Mouse (Mus musculus) ovary, postnatal 10 days (tissue): ENCODE data around the gene Bahcc1.

ENCODE experiments used
- DNase-seq: peaks from one replicate; pipeline ENCODE4 v3.0.0; 2022; ENCODE audit warnings: low spot score

The Bahcc1 gene

DNA sequence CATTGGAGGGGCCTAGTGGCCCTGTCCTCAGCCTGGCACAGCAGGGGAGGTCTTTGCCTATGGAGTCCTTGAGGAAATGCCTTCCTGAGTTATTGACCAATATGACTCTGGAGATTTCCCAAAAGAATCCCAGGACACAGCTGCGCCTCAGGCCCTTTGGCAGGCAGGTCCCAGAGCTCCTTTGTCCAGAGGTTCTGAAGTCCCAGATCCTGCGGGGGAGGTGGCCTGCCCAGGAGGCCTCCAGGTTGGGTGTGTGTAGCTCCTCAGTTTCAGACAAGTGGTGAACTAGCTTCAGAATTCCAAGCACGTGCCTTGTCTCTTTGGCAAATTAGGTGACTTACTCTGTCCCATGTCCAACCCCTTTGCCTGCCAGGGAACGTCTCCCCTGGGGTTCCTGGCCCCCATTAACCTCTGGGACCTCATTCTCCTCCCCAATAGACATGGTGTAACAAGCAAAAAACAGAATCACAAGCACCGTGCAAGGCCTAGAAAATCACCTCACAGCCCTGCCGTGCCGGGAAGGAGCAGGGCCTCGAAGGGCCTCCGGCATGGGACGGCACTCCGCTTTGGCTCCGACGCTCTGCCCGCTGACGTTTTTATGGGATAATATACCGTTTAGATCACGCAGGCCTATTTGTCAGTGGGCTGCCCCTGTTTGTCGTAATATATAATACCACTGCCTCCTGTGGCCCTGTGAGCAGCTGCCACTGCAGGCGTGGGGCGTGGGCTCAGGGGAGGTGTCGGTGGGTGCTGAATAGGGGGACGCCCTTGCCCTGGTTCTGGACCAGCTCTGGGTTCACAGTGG, 10.2 kb downstream of the Bahcc1 start:
- DNase-seq = no peak

DNA sequence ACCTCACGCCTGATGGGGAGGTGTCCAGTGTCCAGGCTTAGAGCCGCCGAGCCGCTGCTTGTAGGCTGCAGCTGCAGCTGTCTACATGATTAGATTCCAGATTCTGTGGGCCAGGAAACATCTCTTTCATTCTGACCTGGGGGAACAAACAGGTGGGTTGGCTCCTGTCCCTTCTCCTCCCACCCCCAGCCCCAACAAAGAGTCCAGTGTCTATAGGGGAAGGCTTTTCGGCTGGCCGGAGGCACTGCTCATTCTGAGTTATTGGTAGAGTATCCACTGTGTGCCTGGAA, 10.7 kb downstream of the Bahcc1 start:
- DNase-seq = no peak

DNA sequence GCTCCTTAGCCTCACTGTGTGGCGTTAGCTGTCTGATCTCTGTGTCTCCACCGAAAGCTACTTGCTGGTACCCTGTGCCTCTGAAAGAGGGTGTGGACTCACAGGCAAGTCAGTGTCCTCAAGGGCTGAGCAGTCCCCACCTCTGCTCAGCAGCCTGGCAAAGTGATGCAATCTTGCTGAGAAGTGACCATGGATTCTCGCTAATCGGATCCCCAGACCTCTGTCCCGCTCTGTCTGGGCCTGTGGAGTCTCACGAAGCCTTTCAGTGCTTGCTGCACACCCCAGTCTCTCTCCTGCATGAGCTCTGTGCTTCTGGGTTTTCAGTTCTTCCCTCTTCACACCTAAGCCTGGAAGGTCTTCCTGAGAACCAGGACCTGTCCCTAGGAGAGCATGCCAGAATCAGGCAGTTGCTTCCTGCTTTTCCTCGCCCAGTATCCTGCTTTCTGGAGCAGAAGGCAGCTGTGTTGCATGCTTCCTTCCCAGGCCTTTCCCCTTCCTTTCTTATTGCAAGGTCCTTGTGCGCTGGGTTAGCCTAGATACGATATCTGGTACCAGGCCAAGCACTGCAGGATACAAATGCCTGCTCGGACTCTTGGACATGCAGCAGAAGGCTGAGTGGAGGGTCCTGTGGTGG, 15.5 kb downstream of the Bahcc1 start:
- no peak for DNase-seq

DNA sequence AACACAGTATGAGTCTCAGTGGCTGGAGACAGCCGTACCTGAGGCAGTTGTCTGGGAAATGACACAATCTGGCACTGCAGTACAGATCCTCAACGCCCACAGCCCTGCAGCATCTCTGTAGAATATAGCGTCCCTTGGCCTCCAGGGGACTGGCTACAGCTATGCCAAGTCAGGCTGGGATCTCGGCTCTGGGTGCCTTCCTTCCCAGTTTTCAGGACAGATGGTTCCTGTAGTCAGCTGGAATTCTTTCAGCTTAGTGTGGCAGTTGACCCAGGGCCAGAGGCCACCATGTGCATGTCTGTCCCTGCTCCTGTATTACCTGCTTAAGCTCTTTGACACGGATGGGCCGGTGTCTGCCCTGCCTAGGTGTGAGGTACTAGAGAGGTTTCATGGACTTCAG, 16.2 kb downstream of the Bahcc1 start:
- no peak for DNase-seq

DNA sequence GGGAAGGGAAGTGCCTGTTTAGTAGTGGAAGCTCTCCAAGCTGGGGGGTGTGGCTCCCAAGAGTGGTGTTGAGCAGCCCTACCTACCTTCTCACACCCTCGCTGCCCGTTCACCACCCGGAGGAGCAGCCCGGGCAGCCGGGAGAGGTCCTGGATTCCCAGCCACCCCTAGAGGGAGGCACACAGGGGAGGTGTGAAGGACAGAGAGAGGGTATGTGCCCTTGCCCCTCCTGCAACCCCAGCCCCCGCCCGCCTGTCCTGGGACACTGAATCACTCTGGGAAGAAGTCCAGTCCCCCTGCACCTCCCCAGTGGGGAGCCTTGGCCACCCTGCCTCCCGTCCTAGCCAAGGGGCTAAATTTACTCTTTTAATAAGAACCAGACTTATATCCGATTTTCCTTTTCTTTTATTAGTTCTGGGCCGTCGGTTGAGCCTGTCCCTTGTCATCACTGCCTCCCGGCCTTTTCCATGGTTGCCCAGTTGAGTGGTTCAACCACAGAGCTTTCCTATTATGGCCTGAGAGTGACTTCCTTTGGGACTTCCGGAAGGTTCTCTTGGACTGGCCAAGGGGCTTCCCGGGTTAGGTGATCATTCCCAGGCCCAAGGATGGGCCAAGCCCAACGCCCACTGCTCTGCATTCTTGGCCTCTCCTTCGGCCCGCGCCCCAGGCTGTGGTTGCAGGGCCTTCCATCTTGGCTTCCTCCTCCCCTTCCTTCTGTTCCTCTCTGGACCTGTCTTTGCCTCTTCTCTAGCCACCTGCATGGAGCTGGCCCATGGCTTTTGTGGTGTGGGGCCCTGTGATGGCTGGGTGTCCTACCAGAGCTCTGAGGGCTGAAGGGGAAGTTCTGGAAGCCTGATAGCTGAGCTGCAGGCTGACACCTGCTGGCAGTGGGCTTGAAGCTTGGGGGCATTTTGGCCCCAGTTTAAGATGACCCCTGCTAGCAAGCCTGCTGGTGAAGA, 18.5 kb downstream of the Bahcc1 start:
- no peak for DNase-seq

DNA sequence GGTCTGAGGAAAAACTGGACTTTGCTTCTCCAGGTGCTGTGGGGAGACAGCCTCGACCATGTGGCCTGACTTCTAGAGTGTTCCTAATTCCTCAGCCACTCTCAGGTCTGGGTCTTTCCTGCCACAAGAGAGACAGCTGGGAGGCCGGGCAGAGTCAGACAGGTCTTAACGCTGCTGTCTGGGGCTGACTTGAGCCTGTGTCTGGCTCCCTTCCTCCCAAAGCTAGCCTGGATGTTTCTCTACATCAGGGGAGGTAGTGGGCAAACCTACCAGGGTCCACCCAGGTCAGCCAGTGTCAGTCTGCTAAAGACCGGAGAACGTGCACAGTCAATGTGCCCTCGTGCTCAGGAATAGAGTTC, 19.2 kb downstream of the Bahcc1 start:
- DNase-seq = no peak

DNA sequence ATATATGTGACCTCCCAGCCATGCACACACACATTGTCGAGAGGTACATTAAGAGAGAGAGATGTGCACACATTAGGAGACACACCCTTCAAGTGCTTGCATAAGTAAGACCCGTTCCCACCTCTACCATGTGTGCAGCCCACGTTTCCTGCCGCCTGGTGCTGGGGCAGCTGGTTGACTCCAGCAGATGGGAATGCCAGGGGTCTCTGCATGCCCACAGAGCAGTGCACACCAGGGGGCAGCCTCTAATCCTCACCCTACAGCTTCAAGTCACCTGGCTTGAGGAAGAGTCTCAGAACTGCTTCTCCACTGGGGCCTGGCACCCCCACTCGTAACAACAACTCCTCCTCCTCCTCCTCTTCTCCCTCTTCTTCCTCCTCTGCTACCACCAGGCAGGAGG, 19.7 kb downstream of the Bahcc1 start:
- DNase-seq = no peak

DNA sequence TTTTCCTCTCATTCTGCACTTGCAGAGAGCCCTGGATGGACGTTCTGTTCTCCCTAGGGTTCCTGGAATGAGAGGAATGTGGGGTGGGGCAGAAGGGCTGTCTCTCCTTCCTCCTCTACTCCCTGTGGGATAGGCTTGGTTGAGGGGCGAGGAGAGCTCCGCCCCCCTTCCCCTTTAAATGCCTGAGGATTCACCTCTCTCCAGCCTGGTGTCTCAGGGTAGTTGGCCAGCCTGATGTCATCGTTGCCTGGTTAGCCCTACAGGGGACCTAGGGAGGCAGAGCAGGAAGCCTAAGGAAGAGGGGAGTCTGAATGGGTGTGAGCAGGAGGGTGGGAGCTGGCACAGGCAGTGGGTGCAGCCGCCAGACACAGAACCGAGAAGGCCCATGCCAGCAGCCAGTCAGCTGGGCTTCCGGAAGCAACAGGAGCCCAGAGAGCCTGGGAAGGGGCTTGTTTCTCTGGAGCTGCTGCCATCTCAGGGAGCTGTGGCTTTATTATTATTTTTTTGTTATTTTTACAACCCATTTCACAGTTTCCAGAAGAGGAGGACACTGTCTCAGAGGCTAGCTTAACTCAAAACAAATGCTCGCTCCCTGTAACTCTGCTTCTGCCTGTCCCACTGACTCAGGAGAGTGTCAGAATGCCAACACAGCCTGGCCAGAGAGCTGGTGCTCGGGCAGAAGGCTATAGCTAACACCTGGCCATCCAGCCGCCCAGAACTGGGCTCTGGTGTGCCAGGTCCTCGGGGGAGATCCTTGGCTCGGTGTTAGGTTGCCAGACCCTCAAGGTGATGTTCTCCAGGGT, 20.3 kb downstream of the Bahcc1 start:
- DNase-seq = no peak

DNA sequence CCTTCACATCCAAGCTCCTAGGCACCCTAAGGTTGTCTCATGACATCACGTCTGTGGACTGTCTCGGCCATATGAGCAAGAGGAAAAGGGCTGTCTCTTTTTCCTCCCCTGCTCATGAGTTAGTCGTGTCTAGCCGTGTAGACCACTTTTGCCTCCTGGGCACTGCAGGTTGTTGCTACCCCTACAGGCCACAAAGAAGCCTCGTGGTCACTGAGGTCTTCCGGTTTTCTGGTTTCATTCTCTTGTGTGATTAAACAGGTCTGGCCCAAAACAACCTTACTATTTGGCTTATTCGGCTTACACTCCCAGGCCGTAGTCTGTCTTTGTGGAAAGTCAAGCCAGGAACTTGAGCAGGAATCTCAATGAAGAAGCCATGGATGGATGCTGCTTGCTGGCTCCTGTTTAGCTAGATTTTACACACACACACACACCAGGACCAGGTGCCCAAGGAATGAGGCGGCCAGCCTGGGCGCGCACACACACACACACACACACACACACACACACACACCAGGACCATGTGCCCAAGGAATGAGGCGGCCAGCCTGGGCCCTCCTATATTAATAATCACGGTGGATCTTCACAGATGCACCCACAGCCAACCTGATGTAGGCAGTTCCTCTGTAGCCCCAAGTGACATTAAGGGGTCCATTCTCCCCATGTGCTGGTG, 21.0 kb downstream of the Bahcc1 start:
- DNase-seq = no peak

DNA sequence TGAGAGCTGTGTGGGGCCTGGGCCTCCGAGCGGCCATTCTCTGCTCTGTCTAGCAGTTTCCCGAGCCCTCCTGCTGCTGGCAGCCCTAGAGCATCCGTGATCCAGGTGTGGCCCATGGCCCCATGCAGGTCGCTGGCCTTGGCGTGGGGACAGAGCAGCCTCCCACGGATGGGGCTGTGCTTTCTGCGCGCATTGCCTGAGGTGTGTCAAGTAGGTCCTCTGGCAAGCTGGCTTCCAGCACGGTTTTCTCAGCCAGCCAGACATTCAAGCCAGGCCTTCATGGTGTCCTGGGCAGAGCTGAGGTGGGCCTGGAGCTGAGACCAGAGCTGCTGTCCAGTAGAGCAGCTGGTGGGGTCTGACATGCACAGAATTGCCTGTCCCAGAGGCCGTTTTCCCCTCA, 21.7 kb downstream of the Bahcc1 start:
- DNase-seq = no peak

DNA sequence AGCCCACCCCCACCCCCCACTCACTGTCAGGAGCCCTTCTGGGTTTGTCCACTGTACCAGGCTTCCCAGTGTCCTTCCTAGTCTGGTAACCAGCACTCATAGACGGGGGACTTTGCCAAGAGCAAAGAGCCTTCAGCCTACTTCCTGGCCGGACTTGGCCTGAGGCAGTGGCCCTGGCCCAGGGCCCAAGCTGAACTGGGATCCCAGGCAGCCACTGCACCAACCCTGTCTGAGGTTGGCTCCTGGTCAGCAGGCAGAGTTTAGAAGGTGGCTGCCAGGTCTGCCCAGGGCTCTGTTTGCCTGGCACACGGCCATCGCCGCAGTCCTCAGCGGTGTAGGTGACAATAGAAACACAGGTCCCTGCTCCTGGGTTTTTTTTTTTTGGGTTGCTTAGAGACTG, 22.3 kb downstream of the Bahcc1 start:
- DNase-seq = no peak

DNA sequence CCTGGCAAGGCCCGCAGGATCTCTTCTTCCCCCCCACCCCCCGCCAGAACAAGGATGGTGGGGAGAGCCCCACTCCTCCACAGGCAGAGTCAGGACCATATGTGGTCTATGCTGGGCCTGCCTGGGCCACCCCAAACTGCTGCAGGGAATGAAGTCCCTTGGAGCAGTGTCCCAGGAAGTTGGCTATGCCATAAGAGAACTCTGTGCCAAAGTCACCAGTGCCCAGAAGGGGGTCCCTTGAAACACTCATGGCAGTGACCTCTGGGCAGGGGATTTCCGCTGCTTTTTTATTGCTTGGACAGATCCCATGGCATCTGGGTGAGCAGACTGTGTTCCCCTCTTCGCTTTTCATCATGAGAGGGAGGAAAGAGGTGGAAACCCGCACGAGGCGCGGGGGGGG, 22.8 kb downstream of the Bahcc1 start:
- no peak for DNase-seq

DNA sequence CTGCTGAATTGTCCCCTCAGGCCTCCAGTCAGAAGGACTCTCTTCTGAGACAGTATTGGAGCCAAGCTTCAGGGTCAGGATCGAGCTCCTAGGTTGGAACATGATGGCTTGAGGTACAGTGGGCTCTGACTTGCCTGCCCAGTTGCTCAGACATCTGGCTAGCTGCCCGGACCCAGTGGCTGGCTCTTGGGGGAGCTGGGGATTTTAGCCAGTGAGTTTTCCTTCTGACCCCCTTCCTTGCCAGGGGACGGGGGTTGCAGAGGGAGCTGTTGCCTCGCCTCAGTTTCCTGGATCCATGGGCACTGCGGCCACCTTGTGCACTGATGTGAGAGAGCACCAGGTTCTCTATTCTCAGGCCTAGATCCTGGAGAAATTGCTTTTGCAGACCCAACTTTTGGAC, 23.4 kb downstream of the Bahcc1 start:
- no peak for DNase-seq

DNA sequence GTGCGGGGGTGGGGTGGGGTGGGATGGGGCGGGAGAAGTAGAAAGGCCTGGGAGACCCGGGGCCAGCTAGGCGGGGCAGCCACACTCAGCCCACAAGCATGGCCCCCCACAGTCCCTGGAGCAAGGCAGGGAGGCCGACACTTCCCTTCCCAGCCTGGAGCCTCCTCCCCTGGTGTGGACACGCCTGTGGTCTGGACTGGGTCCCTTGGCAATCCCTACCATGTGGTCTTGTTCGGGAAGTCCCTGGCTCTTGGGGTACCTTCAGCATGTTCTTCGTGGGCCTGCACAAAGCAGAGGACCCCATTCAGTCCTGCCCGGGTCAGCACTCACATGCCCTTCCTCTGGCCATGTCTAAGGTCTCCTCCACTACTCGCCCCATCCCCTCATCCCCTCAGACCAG, 23.8 kb downstream of the Bahcc1 start:
- DNase-seq = no peak

DNA sequence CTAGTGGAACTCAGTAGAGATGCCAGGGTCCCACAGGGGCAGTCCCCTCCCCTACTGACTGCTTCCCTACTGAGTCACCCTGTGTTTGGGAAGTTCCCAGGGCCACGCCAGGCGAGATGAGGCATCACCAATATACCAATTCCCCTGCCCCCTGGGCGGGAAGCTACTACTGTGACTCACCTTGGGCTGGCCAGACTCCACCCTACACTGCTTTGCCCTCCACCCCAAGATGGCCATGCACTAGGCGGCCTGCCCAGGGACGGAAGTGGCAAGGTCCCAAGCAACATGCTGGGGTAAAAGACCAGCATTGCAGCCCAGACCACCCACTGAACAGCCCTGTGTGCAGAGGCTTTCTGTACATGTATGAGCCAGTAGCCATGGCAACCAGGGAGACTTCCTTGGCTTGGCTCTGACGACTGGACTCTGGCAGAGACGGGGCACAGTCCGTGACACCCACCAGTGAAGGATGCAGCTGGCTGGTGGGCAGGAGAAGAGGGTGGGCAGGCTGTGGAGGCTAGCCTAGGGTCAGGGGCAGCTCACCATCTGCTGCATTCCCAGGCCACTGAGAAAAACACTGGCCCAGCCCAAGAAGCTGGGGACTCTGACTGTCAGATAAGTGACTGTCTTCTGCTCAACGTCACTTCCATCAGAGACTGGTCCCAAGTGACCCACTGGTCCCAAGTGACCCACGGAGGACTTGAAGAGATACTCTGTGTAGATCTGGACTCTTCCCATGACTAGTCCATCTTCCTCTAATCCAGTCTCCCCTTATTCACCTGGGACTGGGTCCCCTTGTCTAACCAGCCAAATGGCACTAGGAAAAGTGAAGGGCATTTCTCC, 24.5 kb downstream of the Bahcc1 start:
- no peak for DNase-seq

DNA sequence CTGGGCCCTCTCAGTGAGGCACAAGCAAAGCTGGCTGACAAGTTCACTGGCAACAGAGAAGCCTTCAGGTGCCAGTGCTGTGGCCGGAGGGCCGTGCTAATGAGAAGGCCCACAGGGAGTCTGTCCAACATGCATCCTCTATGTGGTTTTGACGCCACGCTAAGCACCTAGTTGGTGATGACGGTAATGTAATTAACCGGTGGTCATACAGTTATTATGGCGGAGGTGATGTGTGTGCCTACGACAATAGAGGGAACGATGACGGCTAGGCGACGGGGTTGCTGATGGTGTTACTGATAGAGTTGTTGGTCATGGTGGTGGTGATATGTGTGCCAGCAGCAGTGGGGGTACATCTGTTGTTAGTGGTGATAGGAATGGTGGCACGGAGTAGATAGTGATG, 25.2 kb downstream of the Bahcc1 start:
- no peak for DNase-seq

DNA sequence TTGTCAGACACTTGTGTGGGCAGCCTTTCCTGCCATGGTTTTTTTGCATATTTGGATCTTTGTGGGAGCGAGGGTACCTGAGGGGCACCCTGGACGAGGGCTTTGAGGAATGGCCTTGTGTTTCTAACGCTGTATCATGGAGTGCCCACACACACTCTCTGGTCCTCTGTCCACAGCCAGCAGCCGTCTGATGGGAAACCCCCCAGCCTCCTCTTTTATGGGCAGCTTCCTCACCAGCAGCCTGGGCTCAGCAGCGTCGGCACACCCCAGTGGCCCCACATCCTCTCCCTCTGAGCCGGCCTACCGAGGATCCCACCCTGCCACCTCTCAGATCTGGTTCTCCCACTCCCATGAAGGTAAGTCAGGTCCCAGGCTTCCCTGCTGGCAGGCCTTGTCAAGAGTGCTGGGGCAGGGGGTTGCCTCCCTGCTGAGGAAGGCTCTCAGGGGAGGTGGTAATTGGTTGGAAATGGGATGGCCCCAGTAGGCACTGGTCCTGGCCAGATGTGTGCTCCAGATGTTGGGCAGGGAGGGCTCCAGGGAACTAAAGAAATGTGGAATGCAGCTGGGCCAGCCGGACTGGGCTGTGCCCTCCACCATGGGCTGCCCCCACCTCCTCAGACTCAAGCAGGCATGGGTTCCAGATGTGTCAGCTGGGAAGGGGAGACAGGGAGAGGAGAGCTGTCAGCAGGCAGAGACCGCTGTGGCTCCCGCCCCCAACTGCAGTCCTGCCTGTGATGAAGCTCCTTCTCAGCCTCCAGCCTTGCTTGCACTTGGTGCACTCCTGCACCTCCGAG, 26.3 kb downstream of the Bahcc1 start:
- no peak for DNase-seq

DNA sequence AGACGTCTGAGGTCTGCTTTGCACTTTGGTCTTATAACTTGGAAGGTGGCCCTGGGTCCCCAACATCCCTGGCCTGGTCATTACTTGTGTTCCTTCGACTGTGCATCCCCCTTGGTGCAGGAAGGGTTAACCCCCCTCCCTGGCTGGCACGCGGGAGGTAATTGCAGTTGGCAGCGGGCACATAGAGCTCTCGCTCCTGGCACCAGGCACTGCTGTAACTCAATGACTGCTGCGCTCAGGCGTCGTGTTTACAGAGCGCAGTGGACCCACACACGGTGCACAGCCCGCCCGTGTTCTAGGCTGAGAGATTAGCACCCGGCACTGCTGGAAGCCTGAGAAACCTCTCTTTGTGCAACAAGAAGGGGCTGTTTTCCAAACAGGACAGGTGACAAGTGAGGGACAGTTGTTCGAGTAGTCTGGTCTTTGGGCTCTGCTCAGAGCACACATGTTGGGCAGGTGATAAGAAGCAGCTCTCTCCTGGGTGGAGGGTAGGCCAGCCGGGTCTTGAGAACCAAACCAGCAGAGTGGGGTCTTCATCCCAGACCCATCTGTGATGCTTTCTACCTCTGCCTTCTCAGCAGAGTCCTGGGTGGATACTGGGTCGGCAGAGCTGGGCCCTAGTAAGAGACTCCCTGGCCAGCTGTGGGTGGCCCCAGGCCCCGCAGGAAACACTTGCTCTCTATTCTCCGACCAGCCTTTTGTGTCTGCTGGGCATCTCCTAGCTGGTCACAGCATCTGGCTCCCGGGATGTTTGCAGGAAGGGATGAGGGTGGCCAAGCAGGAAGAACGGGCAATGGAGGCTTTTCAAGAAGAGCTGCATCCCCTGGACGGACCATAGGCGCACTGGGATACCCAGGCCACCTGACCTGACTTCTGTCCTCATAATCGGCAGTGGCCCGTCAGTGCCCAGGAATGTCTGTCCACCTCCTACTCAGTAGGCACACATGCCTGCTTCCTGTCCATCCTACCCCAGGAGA, 27.3 kb downstream of the Bahcc1 start:
- DNase-seq = no peak

DNA sequence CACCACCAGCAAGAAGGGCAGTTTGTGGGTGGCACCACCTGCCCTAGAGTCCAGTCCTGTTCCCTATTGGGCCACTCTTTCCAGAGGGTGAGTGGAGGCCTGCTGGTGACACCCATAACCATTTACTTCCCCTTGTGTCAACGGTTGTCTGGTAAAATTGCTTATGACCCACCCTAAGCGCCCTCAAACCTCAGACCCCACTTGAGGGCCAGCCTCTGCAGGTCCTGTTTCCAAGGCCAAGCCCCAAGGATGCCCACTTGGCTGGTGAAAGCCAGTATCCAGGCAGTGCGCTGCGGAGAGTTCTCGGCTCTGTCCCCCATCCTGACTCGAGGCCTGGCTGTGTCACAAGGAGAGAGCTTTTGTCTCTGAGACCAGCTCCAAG, 28.0 kb downstream of the Bahcc1 start:
- DNase-seq = no peak
